Mouse (Mus musculus): ENCODE measurements around the gene Chd6. TPM values are rescaled to one million over a fixed set of nuclear protein-coding genes. Genes with fewer than 3 reads are reported as not detected.

Chd6 gene
- total RNA-seq, 1 experiment from 2014 or later = 67.6 TPM

GRCm38 (mm10) chr2:160901656-160902412 is 207.0 kb downstream of the Chd6 start:
- ATAC-seq (replicated peaks; ENCODE audit: low read depth, poor library complexity, severe bottlenecking) = no peak

Other genes starting within 250 kb of the Chd6 start
- 4.1 and 4.5 TPM in 2 replicates for gene Zhx3, start 236.1 kb downstream of the Chd6 start, total RNA-seq (2017)
- not detected in 2 replicates for gene Lpin3, start 228.4 kb downstream of the Chd6 start, total RNA-seq (2017)
- not detected in 2 replicates for gene Emilin3, start 196.7 kb downstream of the Chd6 start, total RNA-seq (2017)

All from common myeloid progenitor, adult 5-6 weeks (primary cell).